Mouse (Mus musculus): ENCODE measurements around the gene Creb3l1.

The Creb3l1 gene

GRCm38 (mm10) chr2:91944170-91944950, 79.9 kb downstream of the Creb3l1 start:
- peak; percentile 85 for DNase-seq (ENCODE audit: low spot score)

- no peak for DNase-seq (ENCODE audit: low spot score)
Observed at GRCm38 (mm10) chr2:91942356-91942755, 81.9 kb downstream of the Creb3l1 start.

- DNase-seq (ENCODE audit: low spot score), result no peak
Observed at GRCm38 (mm10) chr2:91939303-91939935, 84.9 kb downstream of the Creb3l1 start.

GRCm38 (mm10) chr2:91936154-91936553, 88.1 kb downstream of the Creb3l1 start:
- DNase-seq (ENCODE audit: low spot score), result no peak

GRCm38 (mm10) chr2:91934826-91935525, 89.3 kb downstream of the Creb3l1 start:
- no peak for DNase-seq (ENCODE audit: low spot score)

- DNase-seq (ENCODE audit: low spot score), result no peak
Observed at GRCm38 (mm10) chr2:91934016-91934415, 90.3 kb downstream of the Creb3l1 start.

- no peak for DNase-seq (ENCODE audit: low spot score)
Observed at GRCm38 (mm10) chr2:91933471-91933870, 90.8 kb downstream of the Creb3l1 start.

GRCm38 (mm10) chr2:91932737-91933350, 91.5 kb downstream of the Creb3l1 start:
- DNase-seq (ENCODE audit: low spot score), result no peak

All from layer of hippocampus, adult 11-12 months (tissue).